Mouse (Mus musculus) telencephalon, adult 2 months (tissue): ENCODE results near the gene Gm10600.
"Not testable (repeated sequence)": the region's sequence is repeated elsewhere in the genome, so short reads cannot be mapped to it uniquely, and the experiment has no call there.

ENCODE experiments used
- DNase-seq: peaks from one replicate; pipeline ENCODE4 v3.0.0-alpha.2; 2011; ENCODE audit warnings: low read depth, low spot score

The Gm10600 gene

DNA sequence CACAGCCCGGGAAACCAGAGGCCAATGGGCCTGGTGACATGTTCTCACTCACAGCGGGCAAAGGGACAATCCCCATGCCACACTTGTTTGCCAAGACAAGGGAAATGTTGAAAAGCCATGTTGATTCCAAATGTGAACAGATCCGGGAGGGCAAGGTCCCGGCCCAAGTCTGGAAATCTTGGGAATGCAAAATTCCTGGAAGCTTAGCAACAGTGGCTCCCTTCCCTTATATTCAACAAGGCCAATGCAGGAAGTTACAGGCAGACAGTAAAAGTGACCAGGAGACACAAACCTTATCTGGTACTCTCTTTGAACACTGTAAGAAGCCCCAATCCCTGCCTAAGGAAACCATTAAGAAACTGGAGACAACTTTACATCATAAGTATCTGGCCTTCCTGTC, at the start of gene Gm10600:
Gene Gm10600, plus strand, starts transcription at position 301 of the 400 bp plus-strand sequence.
- not testable (repeated sequence) for DNase-seq

DNA sequence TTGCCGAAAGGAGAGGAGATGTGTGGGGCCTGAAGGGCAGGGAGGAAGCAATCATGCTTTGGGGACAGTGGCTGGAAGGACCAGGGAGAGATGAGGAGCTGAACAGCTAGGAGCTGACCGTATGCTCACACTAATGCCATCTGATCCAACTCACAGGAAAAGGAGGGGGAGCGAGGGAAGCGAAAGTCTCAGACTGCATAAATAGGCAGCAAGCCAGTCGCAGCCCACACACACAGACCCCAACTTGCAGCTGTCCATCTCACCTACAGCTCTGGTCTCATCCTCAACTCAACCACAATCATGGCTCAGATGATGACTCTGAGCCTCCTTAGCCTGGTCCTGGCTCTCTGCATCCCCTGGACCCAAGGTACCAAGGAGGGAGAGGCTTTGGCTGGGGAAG, 15.0 kb downstream of the Gm10600 start, which contains the start of gene Ccl21b:
Gene Ccl21b, plus strand, starts transcription at position 301 of the 400 bp plus-strand sequence.
- DNase-seq, result not testable (repeated sequence)
